Mouse (Mus musculus) neural tube, embryonic 12.5 days (tissue): ENCODE measurements around the gene Ube2l6. TPM values are rescaled to one million over a fixed set of nuclear protein-coding genes. Genes with fewer than 3 reads are reported as not detected.

ENCODE experiments used
- ATAC-seq: fragments of 200-750 bp; cut with Nextera tagmentation; 2 replicates; pipeline ENCODE4 v1.8.0; 2017; ENCODE audit warnings: low read depth, mild to moderate bottlenecking, moderate TSS enrichment, moderate library complexity; ENCODE audit not compliant: low FRiP score
- H3K27ac ChIP-seq: fragments of 300-500 bp; sonication (generic); 2 replicates; pipeline ENCODE4 v1.5.1; 2016
- H3K27me3 ChIP-seq: fragments of 300-500 bp; sonication (generic); replicated peaks from 2 replicates; pipeline ENCODE4 v1.6.1; 2016; ENCODE audit warnings: mild to moderate bottlenecking
- H3K36me3 ChIP-seq: fragments of 300-500 bp; sonication (generic); 2 replicates; pipeline ENCODE4 v1.6.1; 2016; ENCODE audit warnings: mild to moderate bottlenecking
- H3K4me1 ChIP-seq: fragments of 300-500 bp; sonication (generic); 2 replicates; pipeline ENCODE4 v1.6.1; 2016
- H3K4me2 ChIP-seq: fragments of 300-500 bp; sonication (generic); replicated peaks from 2 replicates; pipeline ENCODE4 v1.6.1; 2016; ENCODE audit warnings: mild to moderate bottlenecking
- H3K4me3 ChIP-seq: fragments of 300-500 bp; sonication (generic); 2 replicates; pipeline ENCODE4 v1.5.1; 2016
- H3K9ac ChIP-seq: fragments of 300-500 bp; sonication (generic); 2 replicates; pipeline ENCODE4 v1.6.1; 2016; ENCODE audit warnings: mild to moderate bottlenecking
- H3K9me3 ChIP-seq: fragments of 300-500 bp; sonication (generic); 2 replicates; pipeline ENCODE4 v1.6.1; 2016; ENCODE audit warnings: mild to moderate bottlenecking
- WGBS: fragments of 180-500 bp; shearing (Covaris S2); methylation state at CpG from one replicate; pipeline ENCODE4 v1.1.7; 2016; 5-methylcytosine and 5-hydroxymethylcytosine counted together
- polyA plus RNA-seq: library from polyadenylated mRNA; unstranded; fragments of >200 nt; fragmentation: Nextera tagmentation; extraction: Ambion mirVana; gene quantifications from 2 replicates; pipeline ENCODE4 v1.2.1, GENCODE M21; 2016

The Ube2l6 gene
- polyA plus RNA-seq, 1 experiment from 2014 or later: 23.2 TPM

- Histone ChIP-seq H3K4me2 (no peak overlapping the region), H3K9me3 (no peaks in the 10 kb centered on the region), H3K4me1 (peaks cover 6% of the 10 kb centered on the region), H3K36me3 (no peaks in the 10 kb centered on the region), H3K4me3 (no peak overlapping the region), H3K27ac (no peak overlapping the region), H3K9ac (no peak overlapping the region), H3K27me3 (no peaks in the 10 kb centered on the region)
- WGBS: 86% methylated on average over 5 of the region's 5 CpGs
- ATAC-seq: no peak
These were observed 25.4 kb upstream of the Ube2l6 start for GRCm38 (mm10) chr2:84773195-84773594.

- Histone ChIP-seq H3K4me1 (peaks cover 6% of the 10 kb centered on the region), H3K9me3 (no peaks in the 10 kb centered on the region), H3K4me2 (peak overlapping the region; percentile 59), H3K27ac (peak overlapping the region; percentile 34), H3K27me3 (no peaks in the 10 kb centered on the region), H3K4me3 (peak overlapping the region; percentile 28), H3K36me3 (no peaks in the 10 kb centered on the region), H3K9ac (peak overlapping the region; percentile 48; the same call in 1 of the 2 replicates)
- 1% methylated on average over 15 of the region's 15 CpGs for WGBS
- ATAC-seq: peak; percentile 95
These were observed 23.9 kb upstream of the Ube2l6 start for GRCm38 (mm10) chr2:84774751-84775150.

- 56% methylated on average over 9 of the region's 9 CpGs for WGBS
- H3K9ac ChIP-seq: peak within 1 kb of the TSS; percentile 48; the same call in 1 of the 2 replicates
- no peaks in the 10 kb centered on the region for H3K27me3 ChIP-seq
- H3K9me3 ChIP-seq: no peaks in the 10 kb centered on the region
- H3K27ac ChIP-seq: peak within 1 kb of the TSS; percentile 34
- no peaks in the 10 kb centered on the region for H3K36me3 ChIP-seq
- peak within 1 kb of the TSS; percentile 59 for H3K4me2 ChIP-seq
- ATAC-seq: peak; percentile 57
- peaks cover 6% of the 10 kb centered on the region for H3K4me1 ChIP-seq
- H3K4me3 ChIP-seq: peak within 1 kb of the TSS; percentile 28
These were observed 23.4 kb upstream of the Ube2l6 start, which contains the start of gene Serping1 for GRCm38 (mm10) chr2:84775241-84775640. Gene Serping1 (minus strand): TSS chr2:84775444.

- Histone ChIP-seq H3K4me1 (peaks cover 6% of the 10 kb centered on the region), H3K9ac (no peak overlapping the region), H3K36me3 (no peaks in the 10 kb centered on the region), H3K27me3 (no peaks in the 10 kb centered on the region), H3K27ac (no peak overlapping the region), H3K4me2 (no peak overlapping the region), H3K4me3 (no peak overlapping the region), H3K9me3 (no peaks in the 10 kb centered on the region)
- 78% methylated on average over 6 of the region's 6 CpGs for WGBS
- ATAC-seq: no peak
These were observed 23.0 kb upstream of the Ube2l6 start for GRCm38 (mm10) chr2:84775665-84776064.

- Histone ChIP-seq H3K4me3 (no peak overlapping the region), H3K4me2 (no peak overlapping the region), H3K4me1 (peaks cover 6% of the 10 kb centered on the region), H3K36me3 (no peaks in the 10 kb centered on the region), H3K9me3 (no peaks in the 10 kb centered on the region), H3K27me3 (no peaks in the 10 kb centered on the region), H3K27ac (no peak overlapping the region), H3K9ac (no peak overlapping the region)
- WGBS: 74% methylated on average over 3 of the region's 3 CpGs
- ATAC-seq: no peak
These were observed 20.9 kb upstream of the Ube2l6 start for GRCm38 (mm10) chr2:84777706-84778105.

- Histone ChIP-seq H3K4me3 (no peak overlapping the region), H3K27me3 (no peaks in the 10 kb centered on the region), H3K36me3 (no peaks in the 10 kb centered on the region), H3K4me1 (peaks cover 6% of the 10 kb centered on the region), H3K9ac (no peak overlapping the region), H3K9me3 (no peaks in the 10 kb centered on the region), H3K4me2 (no peak overlapping the region), H3K27ac (no peak overlapping the region)
- WGBS: 71% methylated on average over 6 of the region's 6 CpGs
- no peak for ATAC-seq
These were observed 19.4 kb upstream of the Ube2l6 start for GRCm38 (mm10) chr2:84779210-84779609.

- H3K27ac ChIP-seq: no peak overlapping the region
- 85% methylated on average over 1 of the region's 1 CpGs for WGBS
- H3K4me1 ChIP-seq: no peaks in the 10 kb centered on the region
- no peaks in the 10 kb centered on the region for H3K9me3 ChIP-seq
- H3K4me2 ChIP-seq: no peak overlapping the region
- H3K36me3 ChIP-seq: no peaks in the 10 kb centered on the region
- ATAC-seq: no peak
- no peaks in the 10 kb centered on the region for H3K27me3 ChIP-seq
- H3K4me3 ChIP-seq: no peak overlapping the region
- H3K9ac ChIP-seq: no peak overlapping the region
These were observed 15.3 kb upstream of the Ube2l6 start for GRCm38 (mm10) chr2:84783315-84783714.

GRCm38 (mm10) chr2:84783840-84784566, 14.6 kb upstream of the Ube2l6 start:
- Histone ChIP-seq H3K27ac (no peak overlapping the region), H3K4me3 (no peak overlapping the region), H3K4me2 (no peak overlapping the region), H3K9ac (no peak overlapping the region), H3K4me1 (no peaks in the 10 kb centered on the region), H3K27me3 (no peaks in the 10 kb centered on the region), H3K9me3 (no peaks in the 10 kb centered on the region), H3K36me3 (no peaks in the 10 kb centered on the region)
- no peak for ATAC-seq
- 87% methylated on average over 3 of the region's 3 CpGs for WGBS

- Histone ChIP-seq H3K4me3 (no peak overlapping the region), H3K27ac (no peak overlapping the region), H3K9ac (no peak overlapping the region), H3K4me2 (no peak overlapping the region), H3K9me3 (no peaks in the 10 kb centered on the region), H3K4me1 (no peaks in the 10 kb centered on the region), H3K27me3 (no peaks in the 10 kb centered on the region), H3K36me3 (no peaks in the 10 kb centered on the region)
- 79% methylated on average over 3 of the region's 3 CpGs for WGBS
- no peak for ATAC-seq
These were observed 10.3 kb upstream of the Ube2l6 start for GRCm38 (mm10) chr2:84788316-84788715.

GRCm38 (mm10) chr2:84790418-84790817, 8.2 kb upstream of the Ube2l6 start:
- Histone ChIP-seq H3K27ac (no peak overlapping the region), H3K4me2 (no peak overlapping the region), H3K27me3 (no peaks in the 10 kb centered on the region), H3K4me1 (no peaks in the 10 kb centered on the region), H3K9me3 (0 out of 2 replicates have a peak, but pooled peaks cover 4% of the 10 kb centered on the region), H3K4me3 (no peak overlapping the region), H3K9ac (no peak overlapping the region), H3K36me3 (no peaks in the 10 kb centered on the region)
- no peak for ATAC-seq
- WGBS: 52% methylated on average over 9 of the region's 9 CpGs

- no peak for ATAC-seq
- H3K4me2 ChIP-seq: no peak overlapping the region
- H3K9ac ChIP-seq: no peak overlapping the region
- H3K4me1 ChIP-seq: no peaks in the 10 kb centered on the region
- no peak overlapping the region for H3K27ac ChIP-seq
- no peak overlapping the region for H3K4me3 ChIP-seq
- 88% methylated on average over 3 of the region's 3 CpGs for WGBS
- 0 out of 2 replicates have a peak, but pooled peaks cover 4% of the 10 kb centered on the region for H3K9me3 ChIP-seq
- H3K27me3 ChIP-seq: no peaks in the 10 kb centered on the region
- no peaks in the 10 kb centered on the region for H3K36me3 ChIP-seq
These were observed 6.1 kb upstream of the Ube2l6 start for GRCm38 (mm10) chr2:84792516-84792915.

GRCm38 (mm10) chr2:84793154-84793553, 5.5 kb upstream of the Ube2l6 start:
- no peak overlapping the region for H3K27ac ChIP-seq
- no peak for ATAC-seq
- no peak overlapping the region for H3K4me3 ChIP-seq
- 93% methylated on average over 3 of the region's 3 CpGs for WGBS
- H3K4me1 ChIP-seq: no peaks in the 10 kb centered on the region; the same call in 1 of the 2 replicates
- no peaks in the 10 kb centered on the region for H3K36me3 ChIP-seq
- H3K4me2 ChIP-seq: no peak overlapping the region
- H3K9me3 ChIP-seq: 0 out of 2 replicates have a peak, but pooled peaks cover 4% of the 10 kb centered on the region
- no peaks in the 10 kb centered on the region for H3K27me3 ChIP-seq
- no peak overlapping the region for H3K9ac ChIP-seq

GRCm38 (mm10) chr2:84793871-84794270, 4.8 kb upstream of the Ube2l6 start:
- Histone ChIP-seq H3K9ac (no peak overlapping the region), H3K4me1 (no peaks in the 10 kb centered on the region; the same call in 1 of the 2 replicates), H3K36me3 (no peaks in the 10 kb centered on the region), H3K4me2 (no peak overlapping the region), H3K27me3 (no peaks in the 10 kb centered on the region), H3K27ac (no peak overlapping the region), H3K9me3 (0 out of 2 replicates have a peak, but pooled peaks cover 4% of the 10 kb centered on the region), H3K4me3 (no peak overlapping the region)
- WGBS: 86% methylated on average over 3 of the region's 3 CpGs
- ATAC-seq: no peak
